Mouse (Mus musculus) spleen, postnatal 36 days (tissue): Measurements from ENCODE around the gene Spesp1.
A peak's percentile ranks its signal among the peaks of the same experiment; 100 is the strongest.

Experiments used
- DNase-seq, 2 experiments: peaks; one replicate each; pipeline ENCODE4 v3.0.0; 2022; ENCODE audit warnings: low spot score in 2 of 2, mixed read lengths in 1 of 2

Spesp1 gene

GRCm38 (mm10) chr9:62245612-62246379, 36.2 kb downstream of the Spesp1 start:
- no peak for DNase-seq

DNA sequence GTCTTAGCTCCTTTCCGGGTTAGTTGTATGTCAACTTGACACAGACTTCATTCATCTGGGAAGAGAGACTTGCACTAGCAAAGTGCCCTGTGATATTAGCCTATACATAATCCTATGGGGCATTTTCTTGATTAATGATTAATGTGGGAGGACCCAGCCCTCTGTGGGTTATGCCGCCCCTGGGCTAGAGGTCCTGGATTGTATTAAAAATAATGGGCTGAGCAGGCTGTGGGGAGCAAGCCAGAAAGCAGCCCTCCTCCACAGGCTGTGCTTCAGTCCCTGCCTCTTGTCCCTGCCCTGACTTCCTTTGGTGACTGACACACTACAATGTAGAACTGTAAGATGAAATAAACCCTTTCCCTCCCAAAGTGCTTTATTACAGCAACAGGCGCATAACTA, 37.4 kb downstream of the Spesp1 start:
- DNase-seq = no peak

- peak in 1 of 2 experiments; percentile 36 for DNase-seq
Measured at GRCm38 (mm10) chr9:62243991-62244611, 37.9 kb downstream of the Spesp1 start.

- DNase-seq = no peak
Measured at GRCm38 (mm10) chr9:62240036-62240435, 42.0 kb downstream of the Spesp1 start.

GRCm38 (mm10) chr9:62237381-62237980, 44.5 kb downstream of the Spesp1 start:
- no peak for DNase-seq

- DNase-seq = no peak
Measured at GRCm38 (mm10) chr9:62235501-62235900, 46.5 kb downstream of the Spesp1 start.

DNA sequence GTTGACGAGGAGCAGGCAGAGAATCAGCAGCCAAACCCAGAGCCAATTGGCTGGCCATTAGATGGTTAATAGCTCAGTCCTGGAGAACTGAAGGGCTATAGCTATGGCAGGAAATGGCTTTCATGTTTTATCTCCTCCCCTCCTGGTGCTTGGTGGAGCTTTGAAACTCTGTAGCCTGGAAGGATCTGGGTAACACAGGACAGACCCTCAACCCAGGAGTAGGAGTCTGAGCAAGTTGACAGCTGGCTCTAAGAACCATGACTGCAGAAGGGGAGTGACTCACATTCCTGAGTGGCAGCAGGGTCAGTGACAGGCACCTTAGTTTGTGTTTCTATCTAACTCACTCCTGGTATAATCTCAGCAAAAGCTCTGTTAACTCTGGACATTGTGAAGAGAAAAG, 49.4 kb downstream of the Spesp1 start:
- DNase-seq = no peak

GRCm38 (mm10) chr9:62231046-62231445, 51.0 kb downstream of the Spesp1 start:
- DNase-seq = no peak

GRCm38 (mm10) chr9:62229985-62230384, 52.0 kb downstream of the Spesp1 start:
- no peak for DNase-seq

- no peak for DNase-seq
Measured at GRCm38 (mm10) chr9:62222481-62222880, 59.5 kb downstream of the Spesp1 start.

- DNase-seq = no peak
Measured at GRCm38 (mm10) chr9:62222029-62222428, 60.0 kb downstream of the Spesp1 start.
